Mouse (Mus musculus) stomach, embryonic 14.5 days (tissue): ENCODE measurements around the gene Gm19402. TPM values are rescaled to one million over a fixed set of nuclear protein-coding genes. Genes with fewer than 3 reads are reported as not detected.
"Not testable (repeated sequence)": the region's sequence is repeated elsewhere in the genome, so short reads cannot be mapped to it uniquely, and the experiment has no call there.

Experiments
- ATAC-seq: fragments of 200-750 bp; cut with Nextera tagmentation; 2 replicates; pipeline ENCODE4 v1.8.0; 2017; ENCODE audit warnings: low read depth, moderate TSS enrichment; ENCODE audit not compliant: insufficient number of reproducible peaks, insufficient read depth, low FRiP score
- H3K27ac ChIP-seq: fragments of 300-500 bp; sonication (generic); 2 replicates; pipeline ENCODE4 v1.5.1; 2014; ENCODE audit warnings: mild to moderate bottlenecking, low read length, moderate library complexity, mixed read lengths
- H3K27me3 ChIP-seq: fragments of 300-500 bp; sonication (generic); 2 replicates; pipeline ENCODE4 v1.6.1; 2014; ENCODE audit warnings: low read length, control low read depth, mixed read lengths; ENCODE audit not compliant: control insufficient read depth, insufficient read depth
- H3K36me3 ChIP-seq: fragments of 300-500 bp; sonication (generic); 2 replicates; pipeline ENCODE4 v1.6.1; 2014; ENCODE audit warnings: mild to moderate bottlenecking, control low read depth, low read length, moderate library complexity, mixed read lengths; ENCODE audit not compliant: control insufficient read depth, insufficient read depth
- H3K4me1 ChIP-seq: fragments of 300-500 bp; sonication (generic); 2 replicates; pipeline ENCODE4 v1.6.1; 2014; ENCODE audit warnings: low read length, control low read depth, mixed read lengths; ENCODE audit not compliant: control insufficient read depth, insufficient read depth
- H3K4me2 ChIP-seq: fragments of 300-500 bp; sonication (generic); replicated peaks from 2 replicates; pipeline ENCODE4 v1.6.1; 2014; ENCODE audit warnings: low read depth, low read length, control low read depth
- H3K4me3 ChIP-seq: fragments of 300-500 bp; sonication (generic); 2 replicates; pipeline ENCODE4 v1.5.1; 2014; ENCODE audit warnings: low read depth, low read length, control low read depth
- H3K9ac ChIP-seq: fragments of 300-500 bp; sonication (generic); replicated peaks from 2 replicates; pipeline ENCODE4 v1.6.1; 2014; ENCODE audit warnings: low read depth, mild to moderate bottlenecking, control low read depth, low read length, moderate library complexity, mixed read lengths
- H3K9me3 ChIP-seq: fragments of 300-500 bp; sonication (generic); 2 replicates; pipeline ENCODE4 v1.6.1; 2016; ENCODE audit warnings: low read depth, low read length, control low read depth; ENCODE audit not compliant: control insufficient read depth
- WGBS: fragments of 180-500 bp; shearing (Covaris S2); extraction: QIAGEN DNeasy Blood & Tissue Kit; methylation state at CpG from one replicate; pipeline ENCODE4 v1.1.7; 2014; 5-methylcytosine and 5-hydroxymethylcytosine counted together
- polyA plus RNA-seq: library from polyadenylated mRNA; unstranded; fragments of >200 nt; fragmentation: Nextera tagmentation; extraction: Ambion mirVana; gene quantifications from 2 replicates; pipeline ENCODE4 v1.2.1, GENCODE M21; 2014

Gene Gm19402
- polyA plus RNA-seq, result not detected in 2 replicates

DNA sequence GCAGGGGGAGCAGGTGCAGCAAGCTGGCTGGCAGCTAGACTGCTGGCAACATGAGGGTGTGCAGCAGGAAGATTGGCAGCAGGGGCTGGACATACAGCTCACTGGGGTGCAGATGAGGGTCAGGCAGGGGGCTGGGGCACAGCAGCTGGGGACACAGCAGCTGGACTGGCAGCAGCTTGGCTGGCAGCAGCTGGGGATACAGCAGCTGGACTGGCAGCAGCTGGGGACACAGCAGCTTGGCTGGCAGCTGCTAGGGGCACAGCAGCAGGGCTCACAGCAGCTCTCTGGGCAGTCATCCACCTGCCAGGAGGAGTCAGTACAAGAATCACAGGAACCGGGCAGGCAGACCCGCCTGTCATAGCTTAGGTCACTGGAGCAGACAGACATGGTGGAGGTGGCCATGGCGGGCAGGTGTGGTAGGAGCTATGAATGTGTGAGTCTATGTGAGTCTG is at the start of gene Gm19402:
Gene Gm19402, minus strand, starts transcription at position 402 of the 452 bp plus-strand sequence.
- H3K27ac ChIP-seq, ATAC-seq, H3K9ac ChIP-seq, H3K9me3 ChIP-seq, H3K36me3 ChIP-seq, H3K27me3 ChIP-seq, H3K4me3 ChIP-seq, H3K4me1 ChIP-seq, H3K4me2 ChIP-seq: not testable (repeated sequence)
- WGBS, result 81% methylated on average over 3 of the region's 3 CpGs

DNA sequence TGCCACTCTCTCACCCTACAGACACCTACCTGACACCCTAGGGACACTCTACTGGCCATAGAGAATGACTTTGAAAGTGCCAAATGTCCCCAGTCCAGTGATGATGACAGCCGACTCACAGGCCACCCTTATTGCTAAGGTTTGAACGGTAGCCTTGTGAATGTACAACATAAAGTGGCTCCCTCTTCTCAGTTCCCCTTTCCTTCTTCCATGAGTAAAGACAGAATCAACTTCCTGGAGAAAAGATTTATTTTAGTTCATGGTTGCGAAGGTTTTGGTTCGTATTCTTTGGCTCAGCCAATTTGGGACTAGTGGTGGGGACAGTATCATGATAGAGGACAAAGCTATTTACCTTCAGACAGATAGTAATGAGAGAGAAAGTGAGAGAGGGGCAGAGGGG is 48.4 kb upstream of the Gm19402 start:
- Histone ChIP-seq H3K36me3 (no peaks in the 10 kb centered on the region), H3K27ac (no peak overlapping the region), H3K27me3 (no peaks in the 10 kb centered on the region), H3K9me3 (peaks cover 7% of the 10 kb centered on the region; the same call in 1 of the 2 replicates), H3K9ac (no peak overlapping the region), H3K4me3 (no peak overlapping the region), H3K4me1 (no peaks in the 10 kb centered on the region), H3K4me2 (no peak overlapping the region)
- no peak for ATAC-seq
- WGBS, result 90% methylated on average over 4 of the region's 4 CpGs

DNA sequence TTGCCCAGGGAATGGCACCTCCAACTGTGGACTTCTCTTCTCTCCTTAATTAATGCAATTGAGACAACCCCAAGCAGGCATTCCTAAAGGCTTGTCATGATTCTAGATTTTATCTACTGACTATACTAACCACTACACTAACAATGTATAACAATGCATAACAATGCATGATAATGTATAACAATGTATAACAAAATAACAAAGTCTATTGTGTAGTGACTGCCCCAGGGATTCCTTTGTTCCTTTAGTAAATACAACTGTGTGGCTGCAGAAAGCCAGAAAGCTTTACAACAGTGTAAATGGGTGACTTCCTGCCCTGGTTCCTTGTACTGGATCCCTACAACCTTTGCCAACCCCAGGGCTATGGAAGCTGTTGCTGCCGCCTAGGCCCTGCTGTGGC is 45.4 kb upstream of the Gm19402 start:
- Histone ChIP-seq H3K4me1 (no peaks in the 10 kb centered on the region), H3K36me3 (no peaks in the 10 kb centered on the region), H3K9ac (no peak overlapping the region), H3K4me3 (no peak overlapping the region), H3K9me3 (peaks cover 7% of the 10 kb centered on the region; the same call in 1 of the 2 replicates), H3K27me3 (no peaks in the 10 kb centered on the region), H3K27ac (no peak overlapping the region), H3K4me2 (no peak overlapping the region)
- 92% methylated on average over 1 of the region's 1 CpGs for WGBS
- ATAC-seq, result no peak

DNA sequence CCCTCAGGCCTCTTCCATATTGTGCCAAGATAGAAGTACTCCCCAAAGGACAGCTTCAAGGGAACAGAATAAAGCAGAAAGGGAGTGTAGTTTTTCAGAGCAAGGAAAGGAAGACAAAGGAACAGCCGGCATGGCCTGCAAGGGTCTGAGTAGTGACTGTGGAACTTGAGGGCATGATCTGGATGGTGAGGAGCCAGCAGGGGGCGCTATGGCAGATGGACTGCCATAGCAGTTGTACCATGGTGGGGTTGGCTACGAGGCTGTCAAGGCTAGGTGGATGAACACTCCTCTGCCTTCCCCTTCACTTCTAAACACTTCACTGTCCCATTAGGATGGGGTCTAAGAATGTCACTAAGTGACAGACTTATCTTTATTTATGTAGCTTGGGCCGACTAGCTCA is 38.7 kb upstream of the Gm19402 start:
- H3K27ac ChIP-seq, result no peak overlapping the region
- ATAC-seq, result no peak
- no peak overlapping the region for H3K9ac ChIP-seq
- H3K9me3 ChIP-seq, result no peaks in the 10 kb centered on the region
- H3K36me3 ChIP-seq, result no peaks in the 10 kb centered on the region
- H3K4me1 ChIP-seq, result no peaks in the 10 kb centered on the region
- no peak overlapping the region for H3K4me3 ChIP-seq
- H3K27me3 ChIP-seq, result no peaks in the 10 kb centered on the region
- WGBS, result 43% methylated on average over 4 of the region's 4 CpGs
- no peak overlapping the region for H3K4me2 ChIP-seq

DNA sequence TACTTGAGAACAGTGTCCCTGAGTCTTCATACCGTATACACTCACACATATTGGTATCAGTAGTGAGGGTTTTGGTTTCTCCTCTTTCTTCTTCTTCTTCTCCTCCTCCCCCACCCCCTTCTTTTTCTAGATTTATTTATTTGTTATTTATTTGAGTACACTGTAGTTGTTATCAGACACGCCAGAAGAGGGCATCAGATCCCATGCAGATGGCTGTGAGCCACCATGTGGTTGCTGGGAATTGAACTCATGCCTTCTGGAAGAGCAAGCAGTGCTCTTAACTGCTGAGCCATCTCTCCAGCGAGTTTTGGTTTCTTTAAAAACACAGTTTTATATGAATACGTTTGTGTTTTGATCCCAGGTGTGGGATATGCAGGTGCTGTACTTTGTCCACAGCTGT is 37.7 kb upstream of the Gm19402 start:
- no peak overlapping the region for H3K27ac ChIP-seq
- no peaks in the 10 kb centered on the region for H3K4me1 ChIP-seq
- H3K36me3 ChIP-seq, result no peaks in the 10 kb centered on the region
- H3K9me3 ChIP-seq, result no peaks in the 10 kb centered on the region
- no peak overlapping the region for H3K9ac ChIP-seq
- H3K27me3 ChIP-seq, result no peaks in the 10 kb centered on the region
- H3K4me2 ChIP-seq, result no peak overlapping the region
- H3K4me3 ChIP-seq, result no peak overlapping the region
- ATAC-seq, result no peak
- 58% methylated on average over 4 of the region's 4 CpGs for WGBS

DNA sequence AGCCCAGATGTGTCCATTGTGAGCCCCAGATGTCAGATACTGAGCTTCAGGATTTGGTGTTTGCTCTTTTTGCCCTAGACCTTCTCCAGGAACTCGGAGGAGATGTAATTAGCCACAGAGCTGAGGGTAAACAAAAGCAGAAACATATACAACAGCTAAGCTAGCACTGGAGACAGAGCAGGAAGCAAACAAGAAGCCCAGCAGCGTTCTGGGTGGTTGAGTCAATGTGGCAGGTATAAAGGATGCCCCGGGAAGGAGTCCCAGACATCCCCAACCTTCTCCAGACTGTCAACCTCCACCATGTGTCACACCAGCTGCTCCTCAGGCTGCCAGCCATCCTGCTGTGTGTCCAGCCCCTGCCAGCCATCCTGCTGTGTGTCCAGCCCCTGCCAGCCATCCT is 35.6 kb upstream of the Gm19402 start, which contains the start of gene Gm10100:
Gene Gm10100, plus strand, starts transcription at position 301 of the 400 bp plus-strand sequence.
- Histone ChIP-seq H3K4me3 (no peak within 1 kb of the TSS), H3K9ac (no peak within 1 kb of the TSS), H3K36me3 (no peaks in the 10 kb centered on the region), H3K4me2 (no peak within 1 kb of the TSS), H3K27ac (no peak within 1 kb of the TSS), H3K27me3 (no peaks in the 10 kb centered on the region), H3K4me1 (no peaks in the 10 kb centered on the region), H3K9me3 (no peaks in the 10 kb centered on the region)
- WGBS, result 34% methylated on average over 3 of the region's 3 CpGs
- ATAC-seq, result no peak

DNA sequence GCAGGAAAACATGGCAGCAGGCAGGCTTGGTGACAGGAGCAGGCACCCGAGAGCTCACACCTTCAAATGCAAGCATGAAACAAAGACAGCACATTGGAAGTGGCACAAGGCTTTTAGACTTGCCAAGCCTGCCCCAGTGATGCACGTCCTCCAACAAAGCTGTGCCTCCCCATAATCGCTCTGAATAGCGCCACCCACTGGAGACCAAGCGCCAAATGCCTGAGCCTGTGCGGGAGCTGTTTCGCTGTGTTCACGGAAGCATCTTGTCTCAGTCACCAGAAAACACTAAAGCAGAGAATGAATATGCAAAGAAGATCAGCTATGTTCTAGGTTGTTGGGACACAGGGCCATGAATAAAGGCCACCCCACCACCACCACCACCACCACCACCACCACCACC is 34.3 kb upstream of the Gm19402 start:
- no peaks in the 10 kb centered on the region for H3K36me3 ChIP-seq
- no peak overlapping the region for H3K9ac ChIP-seq
- H3K4me3 ChIP-seq, result no peak overlapping the region
- H3K9me3 ChIP-seq, result no peaks in the 10 kb centered on the region
- ATAC-seq, result no peak
- H3K4me2 ChIP-seq, result no peak overlapping the region
- no peaks in the 10 kb centered on the region for H3K27me3 ChIP-seq
- no peak overlapping the region for H3K27ac ChIP-seq
- no peaks in the 10 kb centered on the region for H3K4me1 ChIP-seq
- WGBS, result 76% methylated on average over 8 of the region's 8 CpGs

DNA sequence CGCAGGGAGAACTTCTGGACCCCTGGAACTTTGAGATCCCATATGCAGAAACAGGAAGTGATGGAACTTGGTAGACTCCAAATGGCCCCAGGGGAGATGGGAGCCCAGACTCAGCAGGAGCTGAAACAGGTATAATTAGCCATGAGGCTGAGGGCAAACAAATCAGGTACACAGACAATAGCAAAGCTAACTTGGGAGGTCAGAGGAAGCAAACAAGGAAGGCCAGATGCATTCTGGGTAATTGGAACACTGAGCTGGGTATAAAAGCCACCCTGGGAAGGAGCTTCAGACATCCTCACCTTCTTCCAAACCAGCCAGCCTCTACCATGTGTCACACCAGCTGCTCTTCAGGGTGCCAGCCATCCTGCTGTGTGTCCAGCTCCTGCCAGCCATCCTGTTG is 29.7 kb upstream of the Gm19402 start, which contains the start of gene Krtap12-1:
Gene Krtap12-1, plus strand, starts transcription at position 301 of the 400 bp plus-strand sequence.
- not testable (repeated sequence) for H3K27ac ChIP-seq, H3K4me2 ChIP-seq, ATAC-seq, H3K9me3 ChIP-seq, H3K36me3 ChIP-seq, H3K4me3 ChIP-seq, H3K9ac ChIP-seq, H3K4me1 ChIP-seq, H3K27me3 ChIP-seq
- 82% methylated on average over 1 of the region's 1 CpGs for WGBS

DNA sequence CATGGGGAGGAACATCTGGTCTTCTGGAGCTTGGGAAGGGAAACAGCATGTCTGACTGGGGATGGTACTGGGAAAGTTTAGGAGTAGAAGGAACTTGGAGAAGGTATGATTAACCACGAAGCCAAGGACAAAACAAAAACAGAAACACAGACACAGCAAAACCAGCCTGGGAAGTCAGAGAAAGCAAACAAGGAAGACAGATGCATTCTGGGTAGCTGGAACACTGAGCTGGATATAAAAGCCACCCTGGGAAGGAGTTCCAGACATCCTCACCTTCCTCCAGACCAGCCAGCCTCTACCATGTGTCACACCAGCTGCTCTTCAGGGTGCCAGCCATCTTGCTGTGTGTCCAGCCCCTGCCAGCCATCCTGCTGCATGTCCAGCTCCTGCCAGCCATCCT is 24.9 kb upstream of the Gm19402 start, which contains the start of gene Gm10142:
Gene Gm10142, plus strand, starts transcription at position 301 of the 400 bp plus-strand sequence.
- Histone ChIP-seq H3K9me3 (no peaks in the 10 kb centered on the region), H3K4me3 (no peak within 1 kb of the TSS), H3K4me1 (no peaks in the 10 kb centered on the region), H3K4me2 (no peak within 1 kb of the TSS), H3K27ac (no peak within 1 kb of the TSS), H3K9ac (no peak within 1 kb of the TSS), H3K27me3 (no peaks in the 10 kb centered on the region), H3K36me3 (no peaks in the 10 kb centered on the region)
- ATAC-seq, result no peak
- 85% methylated on average over 1 of the region's 1 CpGs for WGBS
